Mouse (Mus musculus) MEL (cell line): ENCODE results near the gene Hrh2. TPM values are rescaled to one million over a fixed set of nuclear protein-coding genes. Genes with fewer than 3 reads are reported as not detected.

Experiments used
- DNase-seq: peaks from one replicate; pipeline ENCODE4 v3.0.0; 2011; ENCODE audit warnings: low read depth, low spot score
- H3K27ac ChIP-seq: 2 replicates; pipeline ENCODE4 v1.5.1; 2012; ENCODE audit warnings: low read depth, mild to moderate bottlenecking, control low read depth, low read length, moderate library complexity; ENCODE audit not compliant: control insufficient read depth
- H3K27me3 ChIP-seq, 2 experiments: fragments of 150-350 bp in 1 of 2; sonication (generic) in 1 of 2; 2 replicates each; pipeline ENCODE4 v1.6.1; 2012; ENCODE audit warnings: low read length in 2 of 2, mild to moderate bottlenecking in 2 of 2, improper control_type of control experiment in 1 of 2, moderate library complexity in 1 of 2; ENCODE audit not compliant: insufficient read depth in 2 of 2, control insufficient read depth in 1 of 2
- H3K36me3 ChIP-seq, 2 experiments: 2 replicates each; pipeline ENCODE4 v1.6.1; 2012 to 2014; ENCODE audit warnings: low read length in 2 of 2, improper control_type of control experiment in 1 of 2, inconsistent platforms in 1 of 2, mild to moderate bottlenecking in 1 of 2; ENCODE audit not compliant: insufficient read depth in 2 of 2, control insufficient read depth in 1 of 2
- H3K4me1 ChIP-seq, 2 experiments: fragments of 150-350 bp in 1 of 2; sonication (generic) in 1 of 2; 2 replicates each; pipeline ENCODE4 v1.6.1; 2012; ENCODE audit warnings: low read length in 2 of 2, improper control_type of control experiment in 1 of 2, mild to moderate bottlenecking in 1 of 2; ENCODE audit not compliant: insufficient read depth in 2 of 2, control insufficient read depth in 1 of 2
- H3K4me3 ChIP-seq, 2 experiments: fragments of 150-350 bp in 1 of 2; sonication (generic) in 1 of 2; 2 replicates each; pipeline ENCODE4 v1.5.1; 2012; ENCODE audit warnings: low read depth in 2 of 2, low read length in 2 of 2, mild to moderate bottlenecking in 2 of 2, moderate library complexity in 2 of 2, control low read depth in 1 of 2, improper control_type of control experiment in 1 of 2; ENCODE audit not compliant: control insufficient read depth in 1 of 2, insufficient read depth in 1 of 2
- H3K79me2 ChIP-seq: 2 replicates; pipeline ENCODE4 v1.6.1; 2012; ENCODE audit warnings: mild to moderate bottlenecking, low read length, moderate library complexity; ENCODE audit not compliant: control insufficient read depth, poor library complexity, insufficient read depth
- H3K9ac ChIP-seq: 2 replicates; pipeline ENCODE4 v1.6.1; 2012; ENCODE audit warnings: low read depth, mild to moderate bottlenecking, control low read depth, low read length, moderate library complexity; ENCODE audit not compliant: control insufficient read depth, poor library complexity, severe bottlenecking
- H3K9me3 ChIP-seq: fragments of 150-350 bp; sonication (generic); replicated peaks from 2 replicates; pipeline ENCODE4 v1.6.1; 2012; ENCODE audit warnings: mild to moderate bottlenecking, low read length, improper control_type of control experiment, moderate library complexity; ENCODE audit not compliant: insufficient read depth
- BHLHE40 ChIP-seq: IDR thresholded peaks from 2 replicates; pipeline ENCODE4 v1.6.1; 2012; ENCODE audit warnings: low read depth, mild to moderate bottlenecking, inconsistent platforms, low read length, improper control_type of control experiment, borderline replicate concordance
- CHD1 ChIP-seq: IDR thresholded peaks from 2 replicates; pipeline ENCODE4 v1.6.1; 2012; ENCODE audit warnings: low read depth, mild to moderate bottlenecking, inconsistent platforms, low read length, improper control_type of control experiment
- CHD2 ChIP-seq: IDR thresholded peaks from 2 replicates; pipeline ENCODE4 v1.6.1; 2011; ENCODE audit warnings: low read length, improper control_type of control experiment
- ELF1 ChIP-seq: IDR thresholded peaks from 2 replicates; pipeline ENCODE4 v1.6.1; 2014; ENCODE audit warnings: low read depth, mild to moderate bottlenecking, inconsistent platforms, low read length, improper control_type of control experiment, moderate library complexity
- EP300 ChIP-seq, 2 experiments: IDR thresholded peaks; 2 replicates each; pipeline ENCODE4 v1.6.1; 2011; ENCODE audit warnings: improper control_type of control experiment in 2 of 2, low read length in 2 of 2, low read depth in 1 of 2, mild to moderate bottlenecking in 1 of 2
- ETS1 ChIP-seq: IDR thresholded peaks from 2 replicates; pipeline ENCODE4 v1.6.1; 2012; ENCODE audit warnings: low read depth, mild to moderate bottlenecking, inconsistent platforms, low read length, improper control_type of control experiment, moderate library complexity
- GABPA ChIP-seq: IDR thresholded peaks from 2 replicates; pipeline ENCODE4 v1.6.1; 2012; ENCODE audit warnings: low read depth, mild to moderate bottlenecking, inconsistent platforms, low read length, improper control_type of control experiment, moderate library complexity
- GATA1 ChIP-seq: IDR thresholded peaks from 2 replicates; pipeline ENCODE4 v1.6.1; 2011; ENCODE audit warnings: low read depth, low read length, improper control_type of control experiment
- HCFC1 ChIP-seq: IDR thresholded peaks from 2 replicates; pipeline ENCODE4 v1.6.1; 2012; ENCODE audit warnings: low read depth, mild to moderate bottlenecking, inconsistent platforms, low read length, improper control_type of control experiment, moderate library complexity
- JUND ChIP-seq: IDR thresholded peaks from 2 replicates; pipeline ENCODE4 v1.6.1; 2011; ENCODE audit warnings: low read depth, mild to moderate bottlenecking, improper control_type of control experiment, low read length
- MAZ ChIP-seq: IDR thresholded peaks from 2 replicates; pipeline ENCODE4 v1.6.1; 2012; ENCODE audit warnings: low read depth, mild to moderate bottlenecking, inconsistent platforms, low read length, improper control_type of control experiment
- MXI1 ChIP-seq: IDR thresholded peaks from 2 replicates; pipeline ENCODE4 v1.6.1; 2011; ENCODE audit warnings: mild to moderate bottlenecking, low read depth, low read length, improper control_type of control experiment
- POLR2A ChIP-seq, 2 experiments: IDR thresholded peaks; 2 replicates each; pipeline ENCODE4 v1.6.1; 2011 to 2012; ENCODE audit warnings: low read length in 2 of 2, mild to moderate bottlenecking in 2 of 2, control low read depth in 1 of 2, improper control_type of control experiment in 1 of 2, low read depth in 1 of 2, moderate library complexity in 1 of 2; ENCODE audit not compliant: control insufficient read depth in 1 of 2, insufficient read depth in 1 of 2, poor library complexity in 1 of 2
- POLR2AphosphoS2 ChIP-seq: IDR thresholded peaks from 2 replicates; pipeline ENCODE4 v1.6.1; 2011; ENCODE audit warnings: low read length, improper control_type of control experiment
- POLR2AphosphoS5 ChIP-seq: IDR thresholded peaks from 2 replicates; pipeline ENCODE4 v1.6.1; 2012; ENCODE audit warnings: low read depth, borderline replicate concordance, mild to moderate bottlenecking, inconsistent platforms, low read length, moderate library complexity, mixed read lengths
- RAD21 ChIP-seq: IDR thresholded peaks from 2 replicates; pipeline ENCODE4 v1.6.1; 2011; ENCODE audit warnings: mild to moderate bottlenecking, low read depth, low read length, improper control_type of control experiment
- RCOR1 ChIP-seq: IDR thresholded peaks from 2 replicates; pipeline ENCODE4 v1.6.1; 2012; ENCODE audit warnings: low read depth, mild to moderate bottlenecking, inconsistent platforms, low read length, improper control_type of control experiment
- SIN3A ChIP-seq: IDR thresholded peaks from 2 replicates; pipeline ENCODE4 v1.6.1; 2012; ENCODE audit warnings: low read length, improper control_type of control experiment, inconsistent platforms
- SMC3 ChIP-seq: IDR thresholded peaks from 2 replicates; pipeline ENCODE4 v1.6.1; 2011; ENCODE audit warnings: low read depth, low read length, improper control_type of control experiment
- TAL1 ChIP-seq: IDR thresholded peaks from 2 replicates; pipeline ENCODE4 v1.6.1; 2012; ENCODE audit warnings: mild to moderate bottlenecking, inconsistent platforms, low read length, moderate library complexity, mixed read lengths
- TBP ChIP-seq: IDR thresholded peaks from 2 replicates; pipeline ENCODE4 v1.8.0; 2011; ENCODE audit warnings: low read depth, low read length, improper control_type of control experiment
- TCF12 ChIP-seq: IDR thresholded peaks from 2 replicates; pipeline ENCODE4 v1.6.1; 2014; ENCODE audit warnings: low read depth, mild to moderate bottlenecking, inconsistent platforms, low read length, improper control_type of control experiment, moderate library complexity
- UBTF ChIP-seq: IDR thresholded peaks from 2 replicates; pipeline ENCODE4 v1.6.1; 2012; ENCODE audit warnings: low read depth, mild to moderate bottlenecking, inconsistent platforms, low read length, improper control_type of control experiment, moderate library complexity, borderline replicate concordance; ENCODE audit not compliant: insufficient read depth
- USF2 ChIP-seq, 2 experiments: IDR thresholded peaks; 2 replicates each; pipeline ENCODE4 v1.6.1; 2011 to 2012; ENCODE audit warnings: improper control_type of control experiment in 2 of 2, low read length in 2 of 2, borderline replicate concordance in 1 of 2, inconsistent platforms in 1 of 2, low read depth in 1 of 2, mild to moderate bottlenecking in 1 of 2; ENCODE audit not compliant: insufficient read depth in 1 of 2
- polyA plus RNA-seq, 2 experiments: library from polyadenylated mRNA; stranded (reverse) in 1 of 2; unstranded in 1 of 2; fragments of >175 nt in 1 of 2; fragments of >200 nt in 1 of 2; gene quantifications; 2 replicates each; pipeline versions ENCODE4 v1.2.1 to v1.2.4; 2012; ENCODE audit warnings: low replicate concordance in 2 of 2, low read depth in 1 of 2; ENCODE audit not compliant: insufficient read length in 2 of 2, insufficient read depth in 1 of 2, missing spikeins in 1 of 2
- total RNA-seq: library from RNA; depleted of rRNA; stranded (reverse); fragments of 300-350 nt; gene quantifications from 2 replicates; pipeline ENCODE4 v1.2.3, GENCODE M21; 2012

The Hrh2 gene
- total and polyA plus RNA-seq, 3 experiments: 0.07 TPM; not detected in 2

DNA sequence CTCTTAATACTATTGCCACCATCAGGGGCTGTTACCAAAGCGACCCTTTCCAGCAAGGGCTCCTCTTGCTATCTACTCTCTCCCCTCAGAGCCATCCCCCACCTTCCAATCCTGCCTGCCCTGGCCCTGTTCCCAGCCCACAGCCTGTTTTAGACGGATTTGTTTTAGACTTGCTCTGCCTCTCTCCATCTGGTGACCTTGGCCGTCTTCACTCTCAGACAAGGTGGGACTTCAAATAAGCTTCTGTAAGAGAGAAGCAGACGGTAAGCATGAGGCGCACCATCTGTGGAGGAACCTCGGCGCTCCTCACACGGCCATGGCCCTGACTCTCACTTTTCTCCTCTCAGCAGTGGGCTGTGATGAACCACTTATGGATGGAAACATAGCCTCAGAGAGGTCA, 10.5 kb downstream of the Hrh2 start:
- Histone ChIP-seq H3K27ac (no peak overlapping the region), H3K9me3 (no peaks in the 10 kb centered on the region), H3K4me1 (peaks cover 5 to 22% of the 10 kb centered on the region in 2 experiments), H3K79me2 (no peaks in the 10 kb centered on the region), H3K9ac (no peak overlapping the region), H3K4me3 (no peak overlapping the region), H3K27me3 (no peaks in the 10 kb centered on the region), H3K36me3 (peaks cover 0 to 11% of the 10 kb centered on the region in 2 experiments; a peak in 2 of 4 replicates)
- TF ChIP-seq MXI1 (no peak), TBP (no peak), ETS1 (no peak), GABPA (no peak), HCFC1 (no peak), TAL1 (no peak), CHD2 (no peak), TCF12 (no peak), RAD21 (no peak), USF2 (IDR thresholded peaks at IDR 0.05; ENCODE audit: borderline replicate concordance in 1 of 2, insufficient read depth in 1 of 2, low read depth in 1 of 2, low read length in 2 of 2) (no peak), CHD1 (no peak)
- DNase-seq: no peak

- no peak overlapping the region for H3K4me3 ChIP-seq
- no peak overlapping the region for H3K9ac ChIP-seq
- peaks cover 0 to 11% of the 10 kb centered on the region in 2 experiments; a peak in 2 of 4 replicates for H3K36me3 ChIP-seq
- H3K27ac ChIP-seq: no peak overlapping the region
- DNase-seq: no peak
- H3K4me1 ChIP-seq: peaks cover 5 to 22% of the 10 kb centered on the region in 2 experiments
- no peaks in the 10 kb centered on the region for H3K9me3 ChIP-seq
- no peaks in the 10 kb centered on the region for H3K27me3 ChIP-seq
- no peaks in the 10 kb centered on the region for H3K79me2 ChIP-seq
- no peak for TF ChIP-seq MAZ
- peak; percentile 19 to 32; a peak in 2 of 4 replicates for TF ChIP-seq EP300 (IDR thresholded peaks at IDR 0.05; ENCODE audit: low read depth in 1 of 2, low read length in 2 of 2)
These were observed 11.5 kb downstream of the Hrh2 start for GRCm38 (mm10) chr13:54203419-54203818.

- Histone ChIP-seq H3K4me3 (peak overlapping the region in 1 of 2 experiments; percentile 10; a peak in 1 of 4 replicates), H3K9me3 (no peaks in the 10 kb centered on the region), H3K79me2 (no peaks in the 10 kb centered on the region), H3K27ac (peak overlapping the region; percentile 67)
- TF ChIP-seq POLR2AphosphoS5 (no peak), JUND (no peak), UBTF (no peak), TCF12 (no peak), RCOR1 (0 out of 2 replicates have a peak, but pooled peaks have one; percentile 34), MXI1 (0 out of 2 replicates have a peak, but pooled peaks have one; percentile 16), POLR2AphosphoS2 (no peak), BHLHE40 (no peak), MAZ (no peak), GATA1 (peak; percentile 63), SMC3 (no peak), SIN3A (peak; percentile 20; the same call in 1 of the 2 replicates), ELF1 (peak; percentile 67), EP300 (IDR thresholded peaks at IDR 0.05; ENCODE audit: low read depth in 1 of 2, low read length in 2 of 2) (peak; percentile 52 to 72; a peak in 3 of 4 replicates), CHD1 (no peak), ETS1 (peak; percentile 57), POLR2A (IDR thresholded peaks at IDR 0.05; ENCODE audit: control insufficient read depth in 1 of 2, insufficient read depth in 1 of 2, low read depth in 1 of 2, low read length in 2 of 2, poor library complexity in 1 of 2) (no peak), GABPA (no peak), USF2 (IDR thresholded peaks at IDR 0.05; ENCODE audit: borderline replicate concordance in 1 of 2, insufficient read depth in 1 of 2, low read depth in 1 of 2, low read length in 2 of 2) (no peak)
- TF ChIP-seq, all 39 proteins: peak for 7
- DNase-seq: peak; percentile 82
- peaks cover 0 to 11% of the 10 kb centered on the region in 2 experiments; a peak in 2 of 4 replicates for H3K36me3 ChIP-seq
- peaks cover 5 to 24% of the 10 kb centered on the region in 2 experiments for H3K4me1 ChIP-seq
- no peaks in the 10 kb centered on the region for H3K27me3 ChIP-seq
- peak overlapping the region; percentile 37 for H3K9ac ChIP-seq
These were observed 13.3 kb downstream of the Hrh2 start for GRCm38 (mm10) chr13:54205195-54205594.
